Mouse (Mus musculus) megakaryocyte, embryonic 14.5 days (primary cell): Measurements from ENCODE around the gene Ntrk2.

ENCODE experiments used
- FLI1 ChIP-seq: IDR thresholded peaks from 2 replicates; pipeline ENCODE4 v1.6.1; 2012; ENCODE audit warnings: low read length, inconsistent platforms, mixed read lengths
- GATA1 ChIP-seq: IDR thresholded peaks from 3 replicates; pipeline ENCODE4 v1.6.1; 2012; ENCODE audit warnings: mixed read lengths, low read length, inconsistent platforms, borderline replicate concordance

DNA sequence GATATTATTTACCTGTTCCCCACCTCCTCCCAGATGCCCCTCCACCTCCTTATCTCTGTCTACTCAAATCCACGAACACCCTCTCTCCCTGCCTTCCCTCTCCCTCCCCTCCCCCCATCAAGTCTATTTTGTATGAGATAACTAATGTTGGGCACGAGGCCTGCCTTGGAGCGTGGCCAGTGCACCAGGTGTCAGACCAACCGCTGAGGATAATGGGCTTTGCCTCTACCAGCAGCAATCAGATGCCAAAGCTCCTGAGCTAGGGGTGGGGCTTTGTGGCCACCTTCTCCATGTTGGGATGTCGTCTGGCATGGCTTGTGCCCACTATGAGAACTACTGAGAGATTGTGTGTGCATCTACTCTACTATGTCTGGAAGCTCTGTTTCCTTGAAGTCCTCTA lies 161.8 kb downstream of the Ntrk2 start:
- TF ChIP-seq GATA1 (no peak), FLI1 (no peak)
